Mouse (Mus musculus): ENCODE measurements around the gene Dchs1. TPM values are rescaled to one million over a fixed set of nuclear protein-coding genes. Genes with fewer than 3 reads are reported as not detected.

Dchs1 gene
- total and polyA plus RNA-seq, 2 experiments from 2014 or later, result 7.5 to 105 TPM

DNA sequence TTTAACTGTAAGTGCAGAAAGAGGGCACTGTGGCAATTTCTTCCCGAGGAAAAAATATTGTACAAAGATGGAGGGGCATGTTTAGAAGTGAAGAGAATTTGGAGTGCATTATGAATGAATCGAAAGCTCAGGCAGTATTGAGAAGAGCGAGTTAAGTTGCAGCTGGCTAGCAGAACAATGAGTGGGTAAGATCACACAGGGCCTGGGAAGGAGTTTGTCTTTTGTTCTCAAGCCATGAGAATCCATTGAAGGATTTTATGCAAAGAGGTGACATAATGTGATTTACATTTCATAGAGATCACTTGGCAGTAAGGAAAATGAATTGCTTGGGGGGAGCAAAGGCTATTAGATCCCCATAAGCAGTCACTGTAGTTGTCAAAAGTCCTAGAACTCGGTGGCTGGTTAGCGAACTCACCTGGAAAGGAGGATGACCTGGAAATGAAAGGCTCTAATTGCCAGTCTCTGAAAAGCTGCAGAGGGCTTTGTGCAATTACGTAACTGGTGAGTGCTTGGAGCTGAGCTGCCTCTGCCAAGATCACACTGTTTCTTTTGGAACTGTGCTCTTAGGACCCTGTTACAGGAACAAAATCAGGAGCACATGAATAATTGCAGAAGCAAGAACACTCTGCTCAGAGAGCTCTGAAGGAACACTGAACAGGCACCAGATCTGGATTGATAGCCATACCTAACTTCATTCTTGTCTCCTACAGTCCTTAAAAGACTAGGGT is 58.6 kb downstream of the Dchs1 start:
- ATAC-seq (ENCODE audit: low FRiP score) (no peak), DNase-seq (ENCODE audit: low spot score) (peak; percentile 40)
- peak; percentile 39; the same call in 1 of the 2 replicates for TF ChIP-seq CTCF (IDR thresholded peaks at IDR 0.05)
- Histone ChIP-seq H3K27ac (ENCODE audit: low read depth, low read length) (peak overlapping the region; percentile 14; the same call in 1 of the 2 replicates), H3K9ac (replicated peaks; ENCODE audit: low read length, poor library complexity, severe bottlenecking) (no peak overlapping the region; the same call in 1 of the 2 replicates), H3K4me2 (ENCODE audit: low read depth, low read length, poor library complexity, severe bottlenecking) (no peak overlapping the region), H3K4me1 (ENCODE audit: insufficient read depth, low read length) (no peaks in the 10 kb centered on the region), H3K36me3 (ENCODE audit: insufficient read depth, low read length) (peaks cover 14% of the 10 kb centered on the region), H3K27me3 (ENCODE audit: insufficient read depth, low read length) (no peaks in the 10 kb centered on the region), H3K9me3 (ENCODE audit: low read length) (no peaks in the 10 kb centered on the region), H3K4me3 (ENCODE audit: low read depth, low read length) (no peak overlapping the region)
- 28% methylated on average over 6 of the region's 6 CpGs for WGBS

DNA sequence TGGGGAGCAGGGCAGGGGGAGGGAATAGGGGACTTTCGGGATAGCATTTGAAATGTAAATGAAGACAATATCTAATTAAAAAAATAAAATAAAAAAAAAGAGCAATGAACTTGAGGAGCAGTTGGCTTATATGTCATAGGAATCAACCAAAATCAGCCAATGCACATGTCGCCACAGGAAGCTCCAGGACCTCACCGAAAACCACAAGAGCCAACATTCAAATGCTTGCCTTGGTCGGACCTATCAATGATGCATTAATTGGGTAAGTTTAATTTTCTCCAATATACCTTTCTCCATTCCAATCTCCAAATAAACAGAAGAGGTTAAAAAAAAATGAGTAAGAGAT is 60.5 kb downstream of the Dchs1 start:
- 89% methylated on average over 4 of the region's 4 CpGs for WGBS
- no peak for ATAC-seq (ENCODE audit: low FRiP score)
- H3K36me3 ChIP-seq (ENCODE audit: insufficient read depth, low read length), result no peaks in the 10 kb centered on the region
- H3K9ac ChIP-seq (replicated peaks; ENCODE audit: low read length, poor library complexity, severe bottlenecking), result no peak overlapping the region
- H3K4me1 ChIP-seq (ENCODE audit: insufficient read depth, low read length), result no peaks in the 10 kb centered on the region
- no peak for DNase-seq (ENCODE audit: low spot score)
- TF ChIP-seq CTCF (IDR thresholded peaks at IDR 0.05), result no peak
- no peak overlapping the region for H3K4me2 ChIP-seq (ENCODE audit: low read depth, low read length, poor library complexity, severe bottlenecking)
- H3K27ac ChIP-seq (ENCODE audit: low read depth, low read length), result no peak overlapping the region; the same call in 1 of the 2 replicates
- no peaks in the 10 kb centered on the region for H3K27me3 ChIP-seq (ENCODE audit: insufficient read depth, low read length)
- H3K4me3 ChIP-seq (ENCODE audit: low read depth, low read length), result no peak overlapping the region
- no peaks in the 10 kb centered on the region for H3K9me3 ChIP-seq (ENCODE audit: low read length)

DNA sequence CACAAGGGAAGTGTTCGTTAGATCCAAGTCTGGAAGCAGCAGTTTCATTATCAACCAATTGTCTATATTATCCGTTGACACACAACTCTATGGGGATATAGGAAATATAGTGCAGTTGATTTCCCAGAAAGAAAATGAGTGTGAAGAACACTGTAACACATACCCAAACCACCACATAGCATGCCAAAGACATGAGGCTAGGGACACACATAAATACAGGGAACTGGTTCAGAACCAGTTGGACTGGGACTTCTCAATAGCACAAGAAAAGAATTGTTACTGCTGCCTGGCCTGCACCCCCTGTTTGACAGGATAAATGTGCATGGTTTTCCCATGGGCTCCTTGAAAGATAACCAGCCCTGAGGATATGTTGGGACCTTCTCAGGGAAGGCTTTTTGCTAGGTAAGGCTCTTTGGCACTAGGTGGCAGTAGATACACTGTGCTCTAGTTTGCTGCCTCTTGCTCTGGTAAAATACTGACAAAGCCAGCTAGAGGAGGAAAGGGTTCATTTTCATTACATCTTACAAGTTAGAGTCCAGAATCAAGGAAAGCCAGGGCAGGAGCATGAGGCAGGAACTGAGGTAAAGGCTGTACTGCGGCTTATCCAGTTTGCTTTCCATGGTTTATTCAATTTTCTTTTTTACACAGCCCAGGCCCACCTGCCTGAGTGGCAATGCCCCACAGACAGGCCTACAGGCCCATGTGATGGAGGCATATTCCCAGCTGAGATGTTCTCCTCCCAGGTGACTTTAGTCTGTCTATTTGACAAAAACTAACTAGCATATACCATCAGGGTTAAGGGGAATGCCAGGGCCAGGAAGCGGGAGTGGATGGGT is 61.1 kb downstream of the Dchs1 start:
- Histone ChIP-seq H3K4me3 (ENCODE audit: low read depth, low read length) (no peak overlapping the region), H3K27ac (ENCODE audit: low read depth, low read length) (no peak overlapping the region; the same call in 1 of the 2 replicates), H3K27me3 (ENCODE audit: insufficient read depth, low read length) (no peaks in the 10 kb centered on the region), H3K9ac (replicated peaks; ENCODE audit: low read length, poor library complexity, severe bottlenecking) (no peak overlapping the region), H3K9me3 (ENCODE audit: low read length) (no peaks in the 10 kb centered on the region), H3K4me1 (ENCODE audit: insufficient read depth, low read length) (no peaks in the 10 kb centered on the region), H3K36me3 (ENCODE audit: insufficient read depth, low read length) (no peaks in the 10 kb centered on the region), H3K4me2 (ENCODE audit: low read depth, low read length, poor library complexity, severe bottlenecking) (no peak overlapping the region)
- WGBS, result 81% methylated on average over 4 of the region's 4 CpGs
- DNase-seq (ENCODE audit: low spot score) (peak; percentile 86), ATAC-seq (ENCODE audit: low FRiP score) (peak; percentile 80)
- TF ChIP-seq CTCF (IDR thresholded peaks at IDR 0.05), result peak; percentile 93

DNA sequence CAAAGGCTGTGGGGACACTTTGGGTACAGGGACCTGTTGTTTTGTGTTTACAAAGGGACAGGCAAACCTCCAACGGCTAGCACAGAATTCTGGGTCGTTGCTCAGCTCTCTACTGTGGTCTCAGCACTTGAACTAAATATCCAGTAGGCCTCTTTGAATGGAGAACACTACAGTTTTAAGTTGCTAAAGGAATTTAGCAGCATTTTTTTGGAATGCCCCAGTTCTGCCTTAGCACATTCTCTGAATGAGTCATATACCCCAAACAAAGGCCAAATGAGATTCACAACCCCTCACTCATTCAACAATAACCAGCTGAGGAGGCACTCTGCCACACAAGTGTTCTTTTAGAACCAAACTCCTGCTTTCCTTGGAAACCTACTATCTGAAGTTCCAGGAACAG is 65.5 kb downstream of the Dchs1 start:
- 0 out of 2 replicates have a peak, but pooled peaks cover 4% of the 10 kb centered on the region for H3K36me3 ChIP-seq (ENCODE audit: insufficient read depth, low read length)
- no peak overlapping the region for H3K4me2 ChIP-seq (ENCODE audit: low read depth, low read length, poor library complexity, severe bottlenecking)
- DNase-seq (ENCODE audit: low spot score), result no peak
- H3K4me3 ChIP-seq (ENCODE audit: low read depth, low read length), result no peak overlapping the region
- no peaks in the 10 kb centered on the region for H3K27me3 ChIP-seq (ENCODE audit: insufficient read depth, low read length)
- H3K9me3 ChIP-seq (ENCODE audit: low read length), result no peaks in the 10 kb centered on the region
- no peak overlapping the region for H3K27ac ChIP-seq (ENCODE audit: low read depth, low read length)
- H3K9ac ChIP-seq (replicated peaks; ENCODE audit: low read length, poor library complexity, severe bottlenecking), result no peak overlapping the region
- no peaks in the 10 kb centered on the region for H3K4me1 ChIP-seq (ENCODE audit: insufficient read depth, low read length)
- ATAC-seq (ENCODE audit: low FRiP score), result no peak
- 76% methylated on average over 2 of the region's 2 CpGs for WGBS
- TF ChIP-seq CTCF (IDR thresholded peaks at IDR 0.05), result no peak

DNA sequence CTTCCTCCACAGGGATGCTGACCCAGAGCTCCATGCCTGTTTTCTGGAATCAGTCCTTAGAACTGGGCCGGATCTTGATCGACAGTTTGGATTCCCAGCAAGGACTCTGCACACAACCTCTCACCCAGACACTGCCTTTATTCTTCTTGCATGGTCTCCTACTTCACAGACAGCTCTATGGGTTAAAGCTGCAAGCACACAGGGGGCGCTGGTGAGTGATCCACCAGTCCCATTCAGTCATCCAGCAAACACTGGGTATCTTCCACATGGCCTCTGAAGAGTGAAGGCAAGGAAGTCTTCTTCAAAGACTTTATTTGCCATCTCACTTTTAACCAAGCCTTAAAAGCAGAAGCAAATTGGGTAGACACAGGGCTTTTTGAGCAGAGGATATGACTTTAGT is 72.1 kb downstream of the Dchs1 start:
- no peak overlapping the region for H3K4me3 ChIP-seq (ENCODE audit: low read depth, low read length)
- TF ChIP-seq CTCF (IDR thresholded peaks at IDR 0.05), result no peak
- no peaks in the 10 kb centered on the region for H3K9me3 ChIP-seq (ENCODE audit: low read length)
- WGBS, result 73% methylated on average over 3 of the region's 3 CpGs
- no peak overlapping the region for H3K4me2 ChIP-seq (ENCODE audit: low read depth, low read length, poor library complexity, severe bottlenecking)
- no peak overlapping the region for H3K9ac ChIP-seq (replicated peaks; ENCODE audit: low read length, poor library complexity, severe bottlenecking)
- 0 out of 2 replicates have a peak, but pooled peaks cover 2% of the 10 kb centered on the region for H3K36me3 ChIP-seq (ENCODE audit: insufficient read depth, low read length)
- ATAC-seq (ENCODE audit: low FRiP score), result no peak
- DNase-seq (ENCODE audit: low spot score), result no peak
- no peaks in the 10 kb centered on the region for H3K4me1 ChIP-seq (ENCODE audit: insufficient read depth, low read length)
- H3K27ac ChIP-seq (ENCODE audit: low read depth, low read length), result no peak overlapping the region
- no peaks in the 10 kb centered on the region for H3K27me3 ChIP-seq (ENCODE audit: insufficient read depth, low read length)

DNA sequence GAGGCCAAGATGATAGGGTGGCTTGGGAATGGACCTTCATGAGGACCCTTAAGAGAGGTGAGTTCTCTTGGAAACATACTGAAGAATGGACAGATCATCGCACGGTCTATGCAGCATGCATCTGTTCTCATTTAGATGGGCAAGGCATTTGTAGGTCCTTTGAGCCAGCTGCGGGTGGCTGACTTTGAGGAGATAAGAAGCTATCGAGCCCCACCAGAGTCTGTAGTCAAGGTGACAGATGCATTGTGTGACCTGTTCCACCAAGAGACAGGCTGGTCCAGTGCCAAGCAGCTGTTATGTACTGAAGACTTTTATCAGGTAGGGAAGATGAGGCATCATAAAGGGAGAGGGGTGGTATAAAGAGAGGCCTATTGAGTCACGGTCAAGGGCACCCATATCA is 78.7 kb downstream of the Dchs1 start:
- DNase-seq (ENCODE audit: low spot score) (no peak), ATAC-seq (ENCODE audit: low FRiP score) (no peak)
- H3K4me3 ChIP-seq (ENCODE audit: low read depth, low read length), result no peak overlapping the region
- no peaks in the 10 kb centered on the region for H3K4me1 ChIP-seq (ENCODE audit: insufficient read depth, low read length)
- H3K4me2 ChIP-seq (ENCODE audit: low read depth, low read length, poor library complexity, severe bottlenecking), result no peak overlapping the region
- H3K9ac ChIP-seq (replicated peaks; ENCODE audit: low read length, poor library complexity, severe bottlenecking), result no peak overlapping the region
- WGBS, result 92% methylated on average over 5 of the region's 5 CpGs
- no peak overlapping the region for H3K27ac ChIP-seq (ENCODE audit: low read depth, low read length)
- no peaks in the 10 kb centered on the region for H3K36me3 ChIP-seq (ENCODE audit: insufficient read depth, low read length)
- H3K9me3 ChIP-seq (ENCODE audit: low read length), result no peaks in the 10 kb centered on the region
- no peaks in the 10 kb centered on the region for H3K27me3 ChIP-seq (ENCODE audit: insufficient read depth, low read length)
- TF ChIP-seq CTCF (IDR thresholded peaks at IDR 0.05), result no peak

All from midbrain, postnatal 0 days (tissue).